Mouse (Mus musculus): ENCODE data around the gene Lhfp.

DNA sequence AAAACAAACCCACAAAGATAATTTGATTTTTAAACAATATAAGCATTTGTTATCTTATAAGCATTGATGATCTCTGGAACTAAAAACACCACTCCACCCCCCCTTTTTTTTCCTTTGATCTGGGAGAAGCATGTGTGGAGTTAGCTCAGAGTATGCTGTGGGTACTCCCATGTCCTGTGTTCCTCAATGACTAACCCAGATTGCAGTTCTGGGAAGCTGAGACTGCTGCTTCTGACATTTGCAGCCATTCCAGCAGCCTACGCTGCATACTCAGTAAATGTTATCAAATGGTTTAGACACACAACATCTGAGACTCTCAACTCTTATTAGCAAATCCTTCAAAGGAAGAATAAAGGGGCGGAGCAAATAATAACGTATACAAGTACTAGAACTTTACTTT is 128.2 kb downstream of the Lhfp start:
- TF ChIP-seq POLR2A (IDR thresholded peaks at IDR 0.05; ENCODE audit: insufficient read length, low read depth) (no peak), POLR2AphosphoS2 (IDR thresholded peaks at IDR 0.05; ENCODE audit: insufficient read length, low read depth) (no peak), MAX (IDR thresholded peaks at IDR 0.05; ENCODE audit: low read depth) (no peak), USF1 (IDR thresholded peaks at IDR 0.05; ENCODE audit: low read depth) (no peak), TCF12 (IDR thresholded peaks at IDR 0.05; ENCODE audit: insufficient read depth, poor library complexity, severe bottlenecking) (no peak), MYOG (IDR thresholded peaks at IDR 0.05; ENCODE audit: control insufficient read depth in 1 of 3, insufficient read depth in 1 of 3, insufficient read length in 2 of 3, low read depth in 2 of 3) (no peak)

All from myocyte (in vitro differentiated cells).